Mouse (Mus musculus) kidney, embryonic 14.5 days (tissue): Measurements from ENCODE around the gene Usp33. TPM values are rescaled to one million over a fixed set of nuclear protein-coding genes. Genes with fewer than 3 reads are reported as not detected.

Source experiments
- polyA plus RNA-seq: library from polyadenylated mRNA; unstranded; fragments of >200 nt; fragmentation: Nextera tagmentation; extraction: Ambion mirVana; gene quantifications from 2 replicates; pipeline ENCODE4 v1.2.1, GENCODE M21; 2014

Gene Usp33
- polyA plus RNA-seq, 1 experiment from 2014 or later, result 44.4 TPM

Other genes with a start within 250 kb of the Usp33 start
- 16.0 and 22.2 TPM in 2 replicates for gene Gipc2, start 180.2 kb upstream of the Usp33 start, polyA plus RNA-seq
- gene Dnajb4, start 136.2 kb upstream of the Usp33 start, polyA plus RNA-seq, result 23.9 and 26.2 TPM in 2 replicates
- gene Fubp1, start 136.1 kb upstream of the Usp33 start, polyA plus RNA-seq, result 283 and 332 TPM in 2 replicates
- gene Nexn, start 80.1 kb upstream of the Usp33 start, polyA plus RNA-seq, result 5.1 and 6.3 TPM in 2 replicates
- 14.0 and 23.7 TPM in 2 replicates for gene Miga1, start 6.1 kb upstream of the Usp33 start, polyA plus RNA-seq
- gene Zzz3, start 49.0 kb downstream of the Usp33 start, polyA plus RNA-seq, result 37.4 and 70.8 TPM in 2 replicates